Mouse (Mus musculus): Measurements from ENCODE around the gene Fra10ac1.

The Fra10ac1 gene

DNA sequence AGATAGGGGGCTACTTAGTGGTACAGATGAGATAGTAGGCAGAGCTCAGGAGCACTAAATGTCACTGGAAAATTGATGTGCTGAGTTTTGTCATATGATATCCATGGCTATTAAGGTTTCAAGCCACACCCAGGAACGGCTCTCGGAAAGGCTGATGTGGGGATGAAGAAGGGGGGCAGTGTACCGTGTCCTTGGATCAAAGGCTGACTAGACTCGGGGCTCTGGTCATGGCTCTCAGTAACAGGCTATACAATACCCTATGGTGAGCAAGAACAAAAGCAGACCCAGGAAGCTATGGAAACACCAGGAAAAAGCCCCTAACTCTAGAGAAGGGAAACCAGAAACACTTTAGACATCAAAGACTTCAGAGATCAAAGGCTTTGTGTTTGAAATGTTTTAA is 8.6 kb upstream of the Fra10ac1 start:
- no peak for ATAC-seq (ENCODE audit: insufficient number of reproducible peaks, low FRiP score, low TSS enrichment)

- ATAC-seq (ENCODE audit: insufficient number of reproducible peaks, low FRiP score, low TSS enrichment) = no peak
Observed at GRCm38 (mm10) chr19:38232087-38232486, 8.1 kb upstream of the Fra10ac1 start.

GRCm38 (mm10) chr19:38228699-38229098 is 4.7 kb upstream of the Fra10ac1 start:
- ATAC-seq (ENCODE audit: insufficient number of reproducible peaks, low FRiP score, low TSS enrichment) = no peak

DNA sequence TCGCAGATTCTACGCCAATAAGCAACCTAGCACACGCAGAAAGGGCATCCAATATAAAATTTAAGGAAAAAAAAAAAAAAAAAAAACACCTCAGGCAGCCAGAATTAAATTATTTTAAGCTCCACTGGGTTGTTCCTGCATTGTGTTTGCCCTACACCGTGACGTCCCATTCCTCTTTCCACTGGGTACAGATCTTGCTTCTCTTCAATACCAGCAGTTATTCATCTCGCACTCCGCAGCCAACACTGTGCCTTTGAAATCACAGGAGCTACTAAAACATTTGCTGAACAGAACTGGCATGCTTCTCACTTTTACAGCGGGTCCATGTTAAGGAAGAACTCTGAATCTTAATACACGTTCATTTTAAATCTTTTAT is 717 bp upstream of the Fra10ac1 start:
- peak; percentile 53 for ATAC-seq (ENCODE audit: insufficient number of reproducible peaks, low FRiP score, low TSS enrichment)

GRCm38 (mm10) chr19:38223356-38223904 is 526 bp downstream of the Fra10ac1 start:
- peak; percentile 5; the same call in 1 of the 2 replicates for ATAC-seq (ENCODE audit: insufficient number of reproducible peaks, low FRiP score, low TSS enrichment)

- no peak for ATAC-seq (ENCODE audit: insufficient number of reproducible peaks, low FRiP score, low TSS enrichment)
Observed at GRCm38 (mm10) chr19:38217696-38218095, 6.3 kb downstream of the Fra10ac1 start.

- ATAC-seq (ENCODE audit: insufficient number of reproducible peaks, low FRiP score, low TSS enrichment) = no peak
Observed at GRCm38 (mm10) chr19:38206669-38207068, 17.3 kb downstream of the Fra10ac1 start.

DNA sequence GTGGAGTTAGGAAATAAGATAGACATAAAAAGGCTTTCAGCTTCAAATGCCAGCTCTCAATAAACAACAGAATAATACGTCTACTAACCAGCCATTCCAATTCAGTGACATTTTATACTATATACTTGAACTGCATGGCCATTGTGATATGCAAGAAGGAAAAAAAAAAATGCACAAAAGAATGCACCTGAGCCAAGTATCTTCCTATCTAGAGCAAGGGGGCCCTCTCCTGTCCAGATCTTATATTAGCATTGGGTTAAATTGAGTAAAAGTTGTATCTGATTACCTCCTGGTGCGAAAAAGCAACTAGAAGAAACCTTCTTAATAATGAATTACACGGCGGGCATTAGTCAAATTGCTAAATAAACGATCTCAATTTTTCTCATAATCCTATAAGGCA is 25.2 kb downstream of the Fra10ac1 start:
- ATAC-seq (ENCODE audit: insufficient number of reproducible peaks, low FRiP score, low TSS enrichment) = no peak

GRCm38 (mm10) chr19:38195245-38195644 is 28.7 kb downstream of the Fra10ac1 start:
- no peak for ATAC-seq (ENCODE audit: insufficient number of reproducible peaks, low FRiP score, low TSS enrichment)

GRCm38 (mm10) chr19:38191446-38191845 is 32.5 kb downstream of the Fra10ac1 start:
- ATAC-seq (ENCODE audit: insufficient number of reproducible peaks, low FRiP score, low TSS enrichment) = no peak

- no peak for ATAC-seq (ENCODE audit: insufficient number of reproducible peaks, low FRiP score, low TSS enrichment)
Observed at GRCm38 (mm10) chr19:38190606-38191005, 33.4 kb downstream of the Fra10ac1 start.

GRCm38 (mm10) chr19:38187345-38187680 is 36.6 kb downstream of the Fra10ac1 start:
- ATAC-seq (ENCODE audit: insufficient number of reproducible peaks, low FRiP score, low TSS enrichment) = no peak

DNA sequence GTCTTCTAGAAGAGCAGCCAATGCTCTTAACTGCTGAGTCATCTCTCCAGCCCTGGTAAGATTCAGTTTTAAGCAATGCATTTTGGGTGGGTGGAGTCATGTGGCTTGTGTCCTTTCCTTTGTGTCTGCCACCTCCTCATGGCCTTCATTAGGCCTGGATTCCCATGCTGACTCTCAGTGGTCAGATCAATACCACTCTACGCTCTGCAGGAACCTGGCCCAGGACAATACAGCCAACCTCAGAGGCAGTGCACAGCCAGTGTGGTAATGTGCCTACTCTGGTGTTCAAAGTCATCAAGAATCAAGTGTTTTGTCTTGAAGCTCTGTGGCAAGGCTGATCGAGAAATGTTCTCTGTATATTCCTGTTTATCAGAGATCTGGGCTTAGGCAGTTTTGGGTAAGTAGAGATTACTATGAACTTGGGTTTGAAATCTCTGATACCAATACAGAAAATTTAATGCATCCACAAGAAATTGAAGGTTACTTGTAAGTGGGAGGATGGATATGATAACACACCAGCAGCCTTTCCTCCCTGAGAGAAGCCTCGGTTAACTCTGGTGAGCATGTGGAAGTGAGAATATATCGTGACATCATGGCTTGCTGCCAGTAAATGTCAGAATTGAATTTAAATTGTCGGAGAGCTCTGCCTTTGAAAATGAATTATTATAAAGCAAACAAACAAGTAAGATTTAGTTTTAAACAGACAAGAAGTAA is 37.2 kb downstream of the Fra10ac1 start:
- ATAC-seq (ENCODE audit: insufficient number of reproducible peaks, low FRiP score, low TSS enrichment) = no peak

- no peak for ATAC-seq (ENCODE audit: insufficient number of reproducible peaks, low FRiP score, low TSS enrichment)
Observed at GRCm38 (mm10) chr19:38179675-38180074, 44.3 kb downstream of the Fra10ac1 start.

- no peak for ATAC-seq (ENCODE audit: insufficient number of reproducible peaks, low FRiP score, low TSS enrichment)
Observed at GRCm38 (mm10) chr19:38164633-38165032, 59.3 kb downstream of the Fra10ac1 start.

DNA sequence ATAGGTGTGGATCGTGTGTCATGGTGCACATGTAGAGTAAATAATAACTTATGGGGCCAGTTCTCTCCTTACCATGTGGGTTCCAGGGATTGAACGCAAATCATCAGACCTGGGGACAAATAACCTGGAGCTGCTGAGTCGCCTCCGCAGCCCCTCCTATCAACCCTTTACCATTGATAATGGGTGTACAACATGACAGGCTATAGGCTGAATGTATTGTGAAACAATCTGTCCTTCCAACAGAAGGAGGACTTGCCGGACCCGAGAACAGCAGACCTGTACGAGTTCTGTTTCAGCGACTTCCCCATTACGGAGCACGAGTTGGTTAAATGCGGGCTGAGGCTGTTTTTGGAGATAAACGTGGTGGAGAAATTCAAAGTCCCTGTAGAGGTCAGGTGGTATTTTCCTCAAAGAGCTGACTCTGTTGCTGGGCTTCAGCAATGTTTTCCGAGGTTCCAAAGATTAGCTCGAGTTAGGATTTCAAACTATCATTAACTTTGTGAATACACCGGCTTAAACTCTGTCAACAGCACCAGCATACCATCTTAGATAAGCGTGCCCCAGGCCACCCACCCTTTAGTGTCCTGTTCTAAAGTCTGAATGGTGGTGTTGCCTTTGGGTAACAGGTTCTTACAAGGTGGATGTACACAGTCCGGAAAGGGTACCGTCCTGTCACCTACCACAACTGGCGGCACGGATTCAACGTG is 62.2 kb downstream of the Fra10ac1 start:
- no peak for ATAC-seq (ENCODE audit: insufficient number of reproducible peaks, low FRiP score, low TSS enrichment)

GRCm38 (mm10) chr19:38156243-38156642 is 67.7 kb downstream of the Fra10ac1 start:
- ATAC-seq (ENCODE audit: insufficient number of reproducible peaks, low FRiP score, low TSS enrichment) = no peak

- no peak for ATAC-seq (ENCODE audit: insufficient number of reproducible peaks, low FRiP score, low TSS enrichment)
Observed at GRCm38 (mm10) chr19:38143540-38144271, 80.2 kb downstream of the Fra10ac1 start.
